14 mouse cellular contexts compared by ENCODE assay signal in the genomic region with DNA sequence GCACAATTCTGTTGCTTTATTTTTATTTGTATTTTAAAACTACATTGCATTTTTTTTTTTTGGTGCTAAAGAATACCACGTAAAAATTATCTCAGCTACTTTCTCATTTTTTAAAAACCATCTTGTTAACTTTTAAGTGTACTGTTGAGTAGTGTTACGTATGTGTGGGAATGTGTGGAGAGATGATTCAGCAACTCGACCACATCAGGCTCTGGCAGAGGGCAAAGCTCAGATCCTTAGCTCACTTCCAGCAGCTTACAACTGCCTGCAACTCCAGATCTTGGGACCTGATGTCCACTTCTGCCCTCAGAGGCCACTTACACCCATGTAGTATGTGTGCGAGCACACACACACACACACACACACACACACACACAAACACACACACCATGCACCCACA. TPM values are rescaled to one million over a fixed set of nuclear protein-coding genes. Genes with fewer than 3 reads are reported as not detected.
DNase-seq lines count a peak whose midpoint lies in the region; ATAC-seq and TF ChIP-seq lines count a peak whose summit lies in the region.
"Had no signal": no experiment of that assay in that cellular context is flagged by ENCODE, and none has a peak within 500 bp of the region (broad histone marks: within the 10 kb centered on the region; RNA-seq: fewer than 3 reads in every experiment).

No protein-coding gene starts in this region.

- ATAC-seq in heart, embryonic 13.5 days (ENCODE audit: extremely low read depth, insufficient number of reproducible peaks, low FRiP score, low TSS enrichment): no peak
- ATAC-seq in kidney, postnatal 0 days (replicated peaks; ENCODE audit: low FRiP score, low read depth): 0 out of 2 replicates have a peak, but pooled peaks have one; percentile 40

- H3K9me3 ChIP-seq in heart, embryonic 13.5 days: no peaks in the 10 kb centered on the region
- no peaks in the 10 kb centered on the region for H3K9me3 ChIP-seq in kidney, postnatal 0 days (replicated peaks; ENCODE audit: low read length)
- H3K9me3 ChIP-seq: embryonic facial prominence, embryonic 12.5 days; forebrain, embryonic 12.5 days; liver, embryonic 15.5 days; neural tube, embryonic 13.5 days had no signal

- H3K4me3 ChIP-seq in heart, embryonic 13.5 days: no peak overlapping the region
- no peak overlapping the region for H3K4me3 ChIP-seq in lung, adult 2 months (replicated peaks; ENCODE audit: extremely low read depth, low read depth, low read length)
- H3K4me3 ChIP-seq in kidney, postnatal 0 days (replicated peaks; ENCODE audit: low read depth, low read length): no peak overlapping the region
- H3K4me3 ChIP-seq in left cerebral cortex, adult 2 months: no peak overlapping the region
- H3K4me3 ChIP-seq: embryonic facial prominence, embryonic 12.5 days; forebrain, embryonic 12.5 days; layer of hippocampus, adult 2 months; liver, embryonic 15.5 days; neural tube, embryonic 13.5 days had no signal

- H3K27me3 ChIP-seq in heart, embryonic 13.5 days (replicated peaks): no peaks in the 10 kb centered on the region
- no peaks in the 10 kb centered on the region for H3K27me3 ChIP-seq in kidney, postnatal 0 days (ENCODE audit: insufficient read depth, low read length)
- H3K27me3 ChIP-seq: embryonic facial prominence, embryonic 12.5 days; forebrain, embryonic 12.5 days; neural tube, embryonic 13.5 days had no signal

- 0 out of 2 replicates have a peak overlapping the region, but pooled peaks have one; percentile 24 for H3K9ac ChIP-seq in heart, embryonic 13.5 days
- H3K9ac ChIP-seq in kidney, postnatal 0 days (ENCODE audit: low read depth, low read length): no peak overlapping the region
- H3K9ac ChIP-seq: embryonic facial prominence, embryonic 12.5 days; forebrain, embryonic 12.5 days; liver, embryonic 15.5 days; neural tube, embryonic 13.5 days had no signal

- TF ChIP-seq CTCF in lung, adult 2 months (IDR thresholded peaks at IDR 0.05; ENCODE audit: insufficient read depth, low read length): no peak
- TF ChIP-seq CTCF in brain, embryonic 14.5 days (IDR thresholded peaks at IDR 0.05; ENCODE audit: borderline replicate concordance, extremely low read depth, insufficient read depth, insufficient read length): no peak
- TF ChIP-seq CTCF in kidney, postnatal 0 days (IDR thresholded peaks at IDR 0.05; ENCODE audit: low read depth): no peak
- no peak for TF ChIP-seq CTCF in left cerebral cortex, adult 2 months (IDR thresholded peaks at IDR 0.05)

- TF ChIP-seq POLR2A in lung, adult 2 months (IDR thresholded peaks at IDR 0.05; ENCODE audit: borderline replicate concordance, extremely low read depth, low read depth, low read length): no peak
- no peak for TF ChIP-seq POLR2A in brain, embryonic 14.5 days (IDR thresholded peaks at IDR 0.05; ENCODE audit: borderline replicate concordance, extremely low read depth, insufficient read depth, insufficient read length, poor library complexity, severe bottlenecking)

- peaks cover 55% of the 10 kb centered on the region for H3K36me3 ChIP-seq in heart, embryonic 13.5 days
- 0 out of 2 replicates have a peak, but pooled peaks cover 4% of the 10 kb centered on the region for H3K36me3 ChIP-seq in kidney, postnatal 0 days (ENCODE audit: insufficient read depth, low read length)
- H3K36me3 ChIP-seq: liver, embryonic 15.5 days had no signal

- peaks cover 66% of the 10 kb centered on the region for H3K4me1 ChIP-seq in heart, embryonic 13.5 days
- peaks cover 21% of the 10 kb centered on the region for H3K4me1 ChIP-seq in lung, adult 2 months (ENCODE audit: control insufficient read depth, insufficient read depth, low read length)
- H3K4me1 ChIP-seq in kidney, postnatal 0 days (replicated peaks; ENCODE audit: insufficient read depth, low read length): peaks cover 4% of the 10 kb centered on the region

- 50% methylated on average over 4 of the region's 4 CpGs for WGBS in heart, embryonic 13.5 days
- WGBS in lung, adult 2 months: 35% methylated on average over 4 of the region's 4 CpGs
- WGBS in kidney, postnatal 0 days: 64% methylated on average over 4 of the region's 4 CpGs

- no peak overlapping the region for H3K4me2 ChIP-seq in heart, embryonic 13.5 days
- no peak overlapping the region for H3K4me2 ChIP-seq in kidney, postnatal 0 days (ENCODE audit: low read length)
- H3K4me2 ChIP-seq: embryonic facial prominence, embryonic 12.5 days; forebrain, embryonic 12.5 days; liver, embryonic 15.5 days; neural tube, embryonic 13.5 days had no signal

- peak overlapping the region; percentile 76 for H3K27ac ChIP-seq in heart, embryonic 13.5 days (replicated peaks)
- no peak overlapping the region for H3K27ac ChIP-seq in kidney, postnatal 0 days
- H3K27ac ChIP-seq in left cerebral cortex, adult 2 months: no peak overlapping the region
- H3K27ac ChIP-seq: forebrain, embryonic 12.5 days; liver, embryonic 15.5 days; neural tube, embryonic 13.5 days had no signal

- no peak for DNase-seq in heart, postnatal 10 days
- DNase-seq in lung, adult 2 months: peak; percentile 2
- no peak for DNase-seq in lung, postnatal 36 days
- peak; percentile 13 for DNase-seq in brain, embryonic 14.5 days (ENCODE audit: low read depth)
- no peak for DNase-seq in kidney, postnatal 0 days (ENCODE audit: low spot score)
- DNase-seq in adrenal gland, postnatal 10 days: no peak
- no peak for DNase-seq in left cerebral cortex, adult 2 months (ENCODE audit: extremely low spot score in 1 of 2, low spot score in 2 of 2)
- DNase-seq: cerebellum, postnatal 14 days had no signal

- intact Hi-C loops in heart, postnatal 10 days (cut with DNase I): no loop called here
- intact Hi-C loops in left cerebral cortex, adult 2 months (cut with DNase I): no loop called here

RNA-seq across cellular contexts. Expression of a gene that starts 14.5 kb away (rescaled TPM):
- 26.9 and 27.3 TPM in 2 replicates for polyA plus RNA-seq in heart, embryonic 13.5 days (2015; fragmentation: Nextera tagmentation; extraction: Ambion mirVana)
- total RNA-seq in heart, postnatal 10 days (2021): 10 to 100 TPM; 10.1 to 13.0 TPM
- 18.0 and 21.4 TPM in 2 replicates for polyA plus RNA-seq in lung, adult 2 months (2012; rRNA removed)
- polyA plus RNA-seq in brain, embryonic 14.5 days (2012; rRNA removed): 14.1 and 18.8 TPM in 2 replicates
- polyA plus RNA-seq in kidney, postnatal 0 days (2015; fragmentation: Nextera tagmentation; extraction: Ambion mirVana): 28.8 and 29.9 TPM in 2 replicates
- total RNA-seq in adrenal gland, postnatal 10 days (2021): 10 to 100 TPM; 11.9 to 12.0 TPM
- total RNA-seq in left cerebral cortex, adult 2 months (2021): 10 to 100 TPM; 21.4 to 23.3 TPM

RNA-seq across cellular contexts. Expression of a gene that starts 43.5 kb away (rescaled TPM):
- 26.2 and 27.9 TPM in 2 replicates for polyA plus RNA-seq in heart, embryonic 13.5 days (2015; fragmentation: Nextera tagmentation; extraction: Ambion mirVana)
- total RNA-seq in heart, postnatal 10 days (2021): 10 to 100 TPM; 58.3 to 65.7 TPM
- polyA plus RNA-seq in lung, adult 2 months (2012; rRNA removed): 43.9 and 46.8 TPM in 2 replicates
- 3.2 and 7.0 TPM in 2 replicates for polyA plus RNA-seq in brain, embryonic 14.5 days (2012; rRNA removed)
- polyA plus RNA-seq in kidney, postnatal 0 days (2015; fragmentation: Nextera tagmentation; extraction: Ambion mirVana): 5.4 and 5.9 TPM in 2 replicates
- 10 to 100 TPM; 31.6 to 36.3 TPM for total RNA-seq in adrenal gland, postnatal 10 days (2021)
- total RNA-seq in left cerebral cortex, adult 2 months (2021): 10 to 100 TPM; 19.1 to 20.6 TPM

RNA-seq across cellular contexts. Expression of a gene that starts 43.6 kb away (rescaled TPM):
- polyA plus RNA-seq in heart, embryonic 13.5 days (2015; fragmentation: Nextera tagmentation; extraction: Ambion mirVana): 17.4 and 19.3 TPM in 2 replicates
- total RNA-seq in heart, postnatal 10 days (2021): 1 to 10 TPM; 6.2 to 7.9 TPM
- polyA plus RNA-seq in lung, adult 2 months (2012; rRNA removed): 36.4 and 68.1 TPM in 2 replicates
- polyA plus RNA-seq in brain, embryonic 14.5 days (2012; rRNA removed): 1.3 and 2.7 TPM in 2 replicates
- 33.9 and 47.9 TPM in 2 replicates for polyA plus RNA-seq in kidney, postnatal 0 days (2015; fragmentation: Nextera tagmentation; extraction: Ambion mirVana)
- 1 to 10 TPM; 4.9 to 5.7 TPM for total RNA-seq in adrenal gland, postnatal 10 days (2021)
- total RNA-seq in left cerebral cortex, adult 2 months (2021): 1 to 10 TPM; 1.4 to 1.7 TPM

Comparison
In these comparisons a context has a peak if more than half of its experiments do, and no peak if none do; other contexts are left out.
1. DNase-seq: peak in lung, adult 2 months (single experiment) and brain, embryonic 14.5 days (single experiment); none in heart, postnatal 10 days (0 of 2), lung, postnatal 36 days (single experiment), kidney, postnatal 0 days (single experiment), adrenal gland, postnatal 10 days (single experiment) and left cerebral cortex, adult 2 months (0 of 2).